Mouse (Mus musculus): Measurements from ENCODE around the gene Mthfd1. TPM values are rescaled to one million over a fixed set of nuclear protein-coding genes. Genes with fewer than 3 reads are reported as not detected.

Gene Mthfd1
- polyA plus RNA-seq, 1 experiment from 2014 or later: 108 TPM

GRCm38 (mm10) chr12:76244981-76245380 is 10.1 kb upstream of the Mthfd1 start:
- Histone ChIP-seq H3K4me3 (no peak overlapping the region), H3K9me3 (no peaks in the 10 kb centered on the region), H3K4me1 (no peaks in the 10 kb centered on the region), H3K27ac (no peak overlapping the region), H3K27me3 (ENCODE audit: poor library complexity, severe bottlenecking) (no peaks in the 10 kb centered on the region), H3K36me3 (replicated peaks) (no peaks in the 10 kb centered on the region)
- DNase-seq (ENCODE audit: extremely low spot score, low spot score): no peak
- WGBS: 90% methylated on average over 8 of the region's 8 CpGs

- Histone ChIP-seq H3K27me3 (ENCODE audit: poor library complexity, severe bottlenecking) (no peaks in the 10 kb centered on the region), H3K4me3 (no peak within 1 kb of the TSS), H3K27ac (no peak within 1 kb of the TSS), H3K9me3 (no peaks in the 10 kb centered on the region), H3K36me3 (replicated peaks) (no peaks in the 10 kb centered on the region), H3K4me1 (no peaks in the 10 kb centered on the region)
- DNase-seq (ENCODE audit: extremely low spot score, low spot score): no peak
- WGBS: 89% methylated on average over 6 of the region's 6 CpGs
Measured at GRCm38 (mm10) chr12:76246646-76247045, 8.5 kb upstream of the Mthfd1 start, which contains the start of gene Tex21. Gene Tex21, minus strand, starts transcription at chr12:76246746.

DNA sequence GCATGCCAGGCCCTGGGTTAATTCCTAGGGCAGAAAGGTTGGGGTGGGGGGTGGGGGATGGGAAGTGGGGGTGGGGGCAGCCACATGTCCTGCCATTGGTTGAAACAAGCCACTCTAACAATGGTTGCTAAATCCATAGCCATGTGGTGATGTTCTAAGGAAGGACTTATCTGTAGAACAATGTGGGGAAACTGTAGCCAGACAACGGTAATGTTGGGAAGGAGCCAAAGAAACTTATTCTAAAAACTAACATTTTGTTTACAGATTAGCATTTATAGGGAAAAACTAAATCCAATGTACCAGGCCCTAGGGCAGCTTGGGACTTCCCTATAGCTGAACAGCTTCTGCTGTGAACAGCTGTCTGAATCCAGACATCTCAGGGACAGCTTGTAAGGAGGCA is 2.0 kb upstream of the Mthfd1 start:
- Histone ChIP-seq H3K27ac (no peak overlapping the region), H3K4me1 (peaks cover 36% of the 10 kb centered on the region), H3K9me3 (no peaks in the 10 kb centered on the region), H3K36me3 (replicated peaks) (no peaks in the 10 kb centered on the region), H3K4me3 (no peak overlapping the region), H3K27me3 (ENCODE audit: poor library complexity, severe bottlenecking) (no peaks in the 10 kb centered on the region)
- 83% methylated on average over 1 of the region's 1 CpGs for whole genome bisulfite sequencing
- DNase-seq (ENCODE audit: extremely low spot score, low spot score): no peak

- H3K4me3 ChIP-seq: no peak overlapping the region
- H3K27ac ChIP-seq: no peak overlapping the region
- no peak for DNase-seq (ENCODE audit: extremely low spot score, low spot score)
- no peaks in the 10 kb centered on the region for H3K36me3 ChIP-seq (replicated peaks)
- 84% methylated on average over 2 of the region's 2 CpGs for WGBS
- H3K9me3 ChIP-seq: no peaks in the 10 kb centered on the region
- H3K4me1 ChIP-seq: peaks cover 36% of the 10 kb centered on the region
- no peaks in the 10 kb centered on the region for H3K27me3 ChIP-seq (ENCODE audit: poor library complexity, severe bottlenecking)
Measured at GRCm38 (mm10) chr12:76253591-76253990, 1.5 kb upstream of the Mthfd1 start.

DNA sequence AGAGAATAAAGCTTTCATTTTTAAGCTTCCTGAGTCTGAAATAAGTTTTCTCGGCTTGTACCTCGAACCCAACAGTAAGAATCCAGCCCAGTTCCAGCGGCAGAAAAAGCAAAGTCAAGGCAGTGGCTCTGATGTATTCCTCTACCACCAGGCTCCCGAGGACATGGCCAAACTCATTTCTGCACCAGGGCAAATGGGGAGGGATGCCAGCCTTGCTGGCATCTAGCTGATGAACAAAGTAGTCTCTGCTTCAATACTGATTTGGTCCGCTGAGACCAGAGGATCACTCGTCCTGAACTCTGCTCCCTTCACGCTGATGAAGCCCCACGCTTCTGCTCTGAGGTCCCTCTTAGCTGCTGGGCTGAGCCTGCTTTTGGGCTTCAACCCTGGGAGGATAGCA is 1.1 kb upstream of the Mthfd1 start:
- H3K36me3 ChIP-seq (replicated peaks): no peaks in the 10 kb centered on the region
- no peak for DNase-seq (ENCODE audit: extremely low spot score, low spot score)
- H3K27ac ChIP-seq: 0 out of 2 replicates have a peak overlapping the region, but pooled peaks have one; percentile 89
- WGBS: 78% methylated on average over 8 of the region's 8 CpGs
- no peaks in the 10 kb centered on the region for H3K27me3 ChIP-seq (ENCODE audit: poor library complexity, severe bottlenecking)
- peaks cover 36% of the 10 kb centered on the region for H3K4me1 ChIP-seq
- H3K4me3 ChIP-seq: 0 out of 2 replicates have a peak overlapping the region, but pooled peaks have one; percentile 75
- H3K9me3 ChIP-seq: no peaks in the 10 kb centered on the region

DNA sequence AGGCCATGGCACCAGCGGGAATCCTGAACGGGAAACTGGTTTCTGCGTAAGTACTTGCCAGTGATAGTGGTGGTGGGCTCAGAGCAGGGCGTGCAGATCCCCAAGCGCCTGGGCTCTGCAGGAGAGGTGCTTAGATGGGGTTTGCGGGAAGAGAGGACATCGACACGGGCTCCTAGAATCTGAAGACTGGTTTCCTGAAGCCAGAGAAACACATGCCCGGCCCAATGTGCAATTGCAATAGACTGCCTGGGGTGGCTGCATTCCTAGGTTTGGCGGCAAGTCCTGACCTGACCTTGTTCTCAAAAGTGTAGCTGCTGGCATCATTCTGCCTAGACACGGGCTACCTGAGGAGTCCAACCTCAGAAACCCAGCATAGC is 389 bp downstream of the Mthfd1 start:
- 0% methylated on average over 11 of the region's 11 CpGs for WGBS
- Histone ChIP-seq H3K9me3 (no peaks in the 10 kb centered on the region), H3K36me3 (replicated peaks) (no peaks in the 10 kb centered on the region), H3K4me3 (peak overlapping the region; percentile 75), H3K4me1 (peaks cover 36% of the 10 kb centered on the region), H3K27ac (peak overlapping the region; percentile 89), H3K27me3 (ENCODE audit: poor library complexity, severe bottlenecking) (no peaks in the 10 kb centered on the region)
- DNase-seq (ENCODE audit: extremely low spot score, low spot score): no peak

GRCm38 (mm10) chr12:76256114-76256843 is 1.2 kb downstream of the Mthfd1 start:
- H3K9me3 ChIP-seq: no peaks in the 10 kb centered on the region
- H3K36me3 ChIP-seq (replicated peaks): no peaks in the 10 kb centered on the region
- H3K4me1 ChIP-seq: peaks cover 36% of the 10 kb centered on the region
- no peaks in the 10 kb centered on the region for H3K27me3 ChIP-seq (ENCODE audit: poor library complexity, severe bottlenecking)
- DNase-seq (ENCODE audit: extremely low spot score, low spot score): peak; percentile 40
- 8% methylated on average over 17 of the region's 17 CpGs for WGBS
- H3K4me3 ChIP-seq: peak overlapping the region; percentile 75
- peak overlapping the region; percentile 89 for H3K27ac ChIP-seq

DNA sequence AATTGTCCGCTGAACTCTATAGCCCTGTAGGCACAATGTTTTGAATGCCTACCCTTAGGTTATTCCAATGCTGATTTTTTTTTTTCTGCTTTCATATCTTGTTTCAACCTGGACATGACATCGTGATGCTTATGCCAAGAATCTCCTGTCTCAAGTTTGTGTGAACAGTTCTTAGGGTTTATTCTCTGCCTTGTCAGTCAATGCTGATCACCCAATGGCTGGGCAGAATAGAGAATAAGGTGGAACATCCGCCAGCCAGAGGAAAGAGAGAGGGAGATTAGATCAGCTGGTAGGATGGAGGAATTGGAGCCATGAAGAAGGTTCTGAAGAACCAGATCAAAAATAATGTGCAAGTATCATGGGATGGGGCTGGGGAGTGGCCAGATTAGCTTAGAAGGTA is 5.6 kb downstream of the Mthfd1 start:
- peaks cover 24% of the 10 kb centered on the region for H3K4me1 ChIP-seq
- no peak overlapping the region for H3K27ac ChIP-seq
- WGBS: 92% methylated on average over 3 of the region's 3 CpGs
- H3K36me3 ChIP-seq (replicated peaks): peaks cover 13% of the 10 kb centered on the region
- no peaks in the 10 kb centered on the region for H3K27me3 ChIP-seq (ENCODE audit: poor library complexity, severe bottlenecking)
- H3K9me3 ChIP-seq: no peaks in the 10 kb centered on the region
- no peak for DNase-seq (ENCODE audit: extremely low spot score, low spot score)
- H3K4me3 ChIP-seq: no peak overlapping the region

DNA sequence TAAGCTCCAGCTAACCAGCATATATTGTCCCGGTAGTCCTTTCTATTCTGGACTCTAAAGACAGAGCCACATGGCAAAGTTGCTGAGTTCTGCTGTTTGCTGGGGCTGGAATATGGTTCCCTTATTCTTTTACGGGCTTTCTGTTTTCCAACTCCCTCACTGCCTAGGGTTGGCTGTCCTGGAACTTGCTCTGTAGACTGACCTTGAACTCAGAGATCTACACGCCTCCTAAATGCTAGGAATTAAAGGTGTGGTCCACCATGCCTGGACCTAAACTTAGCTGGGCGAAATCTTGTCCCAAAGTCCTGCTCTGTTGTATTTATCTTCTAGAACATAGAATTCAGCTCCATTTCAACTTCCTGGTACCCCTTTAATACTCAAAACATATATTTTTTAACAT is 6.5 kb downstream of the Mthfd1 start:
- Histone ChIP-seq H3K4me1 (peaks cover 15% of the 10 kb centered on the region), H3K27ac (no peak overlapping the region), H3K27me3 (ENCODE audit: poor library complexity, severe bottlenecking) (no peaks in the 10 kb centered on the region), H3K9me3 (no peaks in the 10 kb centered on the region), H3K36me3 (replicated peaks) (peaks cover 22% of the 10 kb centered on the region), H3K4me3 (no peak overlapping the region)
- 93% methylated on average over 4 of the region's 4 CpGs for WGBS
- no peak for DNase-seq (ENCODE audit: extremely low spot score, low spot score)

- no peaks in the 10 kb centered on the region for H3K27me3 ChIP-seq (ENCODE audit: poor library complexity, severe bottlenecking)
- H3K27ac ChIP-seq: no peak overlapping the region
- 95% methylated on average over 4 of the region's 4 CpGs for WGBS
- H3K4me1 ChIP-seq: 0 out of 2 replicates have a peak, but pooled peaks cover 5% of the 10 kb centered on the region
- H3K4me3 ChIP-seq: no peak overlapping the region
- DNase-seq (ENCODE audit: extremely low spot score, low spot score): no peak
- H3K36me3 ChIP-seq (replicated peaks): peaks cover 29% of the 10 kb centered on the region
- no peaks in the 10 kb centered on the region for H3K9me3 ChIP-seq
Measured at GRCm38 (mm10) chr12:76262918-76263317, 7.8 kb downstream of the Mthfd1 start.

GRCm38 (mm10) chr12:76263876-76264275 is 8.8 kb downstream of the Mthfd1 start:
- Histone ChIP-seq H3K27me3 (ENCODE audit: poor library complexity, severe bottlenecking) (no peaks in the 10 kb centered on the region), H3K4me1 (peaks cover 5% of the 10 kb centered on the region; the same call in 1 of the 2 replicates), H3K27ac (no peak overlapping the region), H3K36me3 (replicated peaks) (peaks cover 32% of the 10 kb centered on the region), H3K4me3 (no peak overlapping the region), H3K9me3 (no peaks in the 10 kb centered on the region)
- 46% methylated on average over 1 of the region's 1 CpGs for WGBS
- no peak for DNase-seq (ENCODE audit: extremely low spot score, low spot score)

GRCm38 (mm10) chr12:76264325-76264965 is 9.3 kb downstream of the Mthfd1 start:
- peaks cover 35% of the 10 kb centered on the region for H3K36me3 ChIP-seq (replicated peaks)
- no peaks in the 10 kb centered on the region for H3K9me3 ChIP-seq
- WGBS: 92% methylated on average over 9 of the region's 9 CpGs

DNA sequence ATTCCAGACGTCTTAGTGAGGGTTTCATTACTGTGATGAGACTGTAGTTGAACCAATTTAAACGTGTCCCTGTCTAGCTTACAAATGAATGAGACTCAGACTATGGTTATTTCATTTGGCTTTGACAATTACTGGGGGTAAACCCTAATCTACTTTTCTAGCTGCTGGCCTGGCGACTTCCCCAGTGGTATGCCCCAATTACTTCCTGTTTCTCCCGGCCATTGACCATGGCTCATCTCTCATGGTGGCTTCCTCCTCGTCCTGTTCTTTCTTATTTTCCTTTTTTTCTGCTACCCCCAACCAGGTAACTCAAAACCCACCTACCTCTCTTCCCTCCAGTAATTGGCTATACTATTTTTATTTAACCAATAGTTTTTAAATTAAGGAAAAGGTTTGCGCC is 9.9 kb downstream of the Mthfd1 start:
- H3K9me3 ChIP-seq: no peaks in the 10 kb centered on the region
- H3K27me3 ChIP-seq (ENCODE audit: poor library complexity, severe bottlenecking): no peaks in the 10 kb centered on the region
- H3K36me3 ChIP-seq (replicated peaks): peaks cover 35% of the 10 kb centered on the region
- H3K4me3 ChIP-seq: no peak overlapping the region
- H3K4me1 ChIP-seq: peaks cover 5% of the 10 kb centered on the region; the same call in 1 of the 2 replicates
- no peak overlapping the region for H3K27ac ChIP-seq
- WGBS: 87% methylated on average over 6 of the region's 6 CpGs
- no peak for DNase-seq (ENCODE audit: extremely low spot score, low spot score)

More at GRCm38 (mm10) chr12:76264325-76264965, 9.3 kb downstream of the Mthfd1 start:
- peaks cover 5% of the 10 kb centered on the region; the same call in 1 of the 2 replicates for H3K4me1 ChIP-seq
- DNase-seq (ENCODE audit: extremely low spot score, low spot score): no peak
- H3K27me3 ChIP-seq (ENCODE audit: poor library complexity, severe bottlenecking): no peaks in the 10 kb centered on the region
- H3K27ac ChIP-seq: no peak overlapping the region
- no peak overlapping the region for H3K4me3 ChIP-seq

All from forebrain, embryonic 10.5 days (tissue).